Mouse (Mus musculus): Measurements from ENCODE around the gene Adgrg6. TPM values are rescaled to one million over a fixed set of nuclear protein-coding genes. Genes with fewer than 3 reads are reported as not detected.

Adgrg6 gene
- polyA plus RNA-seq (2016; fragmentation: Nextera tagmentation; extraction: Ambion mirVana) = 2.7 and 4.3 TPM in 2 replicates

DNA sequence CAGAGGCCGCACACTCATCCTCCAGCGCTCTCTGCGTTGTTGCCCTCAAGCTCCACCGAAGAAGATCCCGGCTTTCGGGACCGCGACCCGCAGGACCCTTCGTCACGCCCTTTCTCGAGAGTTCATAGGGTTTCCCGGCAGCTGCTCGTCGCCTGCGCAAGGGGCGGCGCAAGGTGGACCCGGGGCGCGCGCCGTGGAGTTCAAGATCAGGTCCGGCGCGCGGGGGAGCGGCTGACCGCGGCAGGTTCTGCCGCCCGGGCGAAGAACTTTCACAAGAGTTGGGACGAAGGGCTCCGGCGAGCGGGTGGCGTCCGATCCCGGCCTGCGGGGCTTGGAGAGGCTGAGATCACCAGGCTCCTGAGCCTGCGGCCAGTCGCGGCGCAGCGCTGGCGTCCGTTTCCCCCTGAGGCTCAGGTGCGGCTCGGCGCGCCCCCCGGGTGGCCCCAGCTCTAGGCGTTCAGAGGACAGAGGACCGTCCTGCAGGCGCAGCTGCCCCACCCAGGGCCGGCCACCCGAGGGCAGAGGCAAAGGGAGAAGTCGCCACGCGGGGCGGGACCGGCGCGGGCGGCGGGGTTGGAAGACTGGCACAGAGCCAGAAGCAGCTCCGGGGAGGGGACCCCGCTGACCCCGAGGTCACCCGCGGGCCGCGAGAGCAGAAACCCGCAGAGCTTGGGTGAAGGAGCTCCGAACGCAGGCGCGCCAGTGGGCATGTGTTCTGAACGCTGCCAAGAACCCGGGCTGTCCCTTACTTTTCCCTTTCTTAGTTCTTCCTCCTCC lies at the start of gene Adgrg6:
Gene Adgrg6, minus strand, starts transcription at position 719 of the 777 bp plus-strand sequence.
- H3K4me2 ChIP-seq (replicated peaks) = peak within 1 kb of the TSS; percentile 100
- no peak within 1 kb of the TSS for H3K27ac ChIP-seq (replicated peaks)
- H3K9ac ChIP-seq (replicated peaks) = peak within 1 kb of the TSS; percentile 71
- WGBS = under 1% methylated on average over 76 of the region's 81 CpGs
- H3K36me3 ChIP-seq = no peaks in the 10 kb centered on the region
- H3K27me3 ChIP-seq = peaks cover 37% of the 10 kb centered on the region
- H3K9me3 ChIP-seq = no peaks in the 10 kb centered on the region
- ATAC-seq (ENCODE audit: low FRiP score, low read depth) = peak; percentile 86
- H3K4me3 ChIP-seq = peak within 1 kb of the TSS; percentile 78
- H3K4me1 ChIP-seq = 0 out of 2 replicates have a peak, but pooled peaks cover 2% of the 10 kb centered on the region

DNA sequence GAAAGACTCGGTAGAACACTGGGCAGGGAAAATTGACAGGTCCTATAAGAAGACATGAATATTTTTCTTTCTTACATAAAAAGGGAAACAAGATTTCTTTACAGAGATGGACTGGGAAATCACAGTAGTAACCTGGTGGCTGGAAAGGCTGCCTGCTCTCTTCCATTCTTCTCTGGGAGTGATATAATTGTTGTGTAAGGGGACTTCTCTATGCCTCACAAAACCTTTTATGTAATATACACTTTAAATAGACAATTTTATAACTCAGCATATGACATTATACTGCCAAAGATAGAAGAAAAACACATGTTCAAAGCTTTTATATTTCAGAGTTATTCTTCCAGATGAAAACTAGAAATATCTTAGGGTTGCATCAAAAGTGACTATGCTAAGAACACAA lies 46.8 kb upstream of the Adgrg6 start:
- Histone ChIP-seq H3K9me3 (no peaks in the 10 kb centered on the region), H3K4me3 (no peak overlapping the region), H3K36me3 (no peaks in the 10 kb centered on the region), H3K4me2 (replicated peaks) (no peak overlapping the region), H3K9ac (replicated peaks) (no peak overlapping the region), H3K27me3 (no peaks in the 10 kb centered on the region), H3K4me1 (no peaks in the 10 kb centered on the region), H3K27ac (replicated peaks) (no peak overlapping the region)
- 89% methylated on average over 1 of the region's 1 CpGs for WGBS
- no peak for ATAC-seq (ENCODE audit: low FRiP score, low read depth)

DNA sequence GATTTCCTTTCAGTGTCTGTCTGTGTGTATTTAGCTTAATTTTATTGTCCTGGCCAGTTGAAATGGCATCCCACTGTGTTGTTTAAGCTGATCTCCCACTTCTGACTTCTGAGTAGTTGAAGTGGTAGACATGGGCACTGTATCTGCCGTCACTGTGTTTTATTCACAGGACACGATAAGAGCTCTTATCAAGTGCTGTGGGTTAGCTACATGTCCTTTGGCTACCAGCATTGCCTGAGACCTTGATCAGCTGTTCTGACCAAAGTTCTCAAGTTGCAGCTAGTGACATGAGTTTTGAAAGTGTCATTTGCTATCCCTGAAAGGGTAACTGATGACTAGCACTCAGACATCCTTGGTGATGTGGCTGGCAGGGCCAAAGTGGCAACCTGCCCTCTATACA lies 45.4 kb upstream of the Adgrg6 start:
- H3K9me3 ChIP-seq = no peaks in the 10 kb centered on the region
- H3K4me3 ChIP-seq = no peak overlapping the region
- no peaks in the 10 kb centered on the region for H3K4me1 ChIP-seq
- H3K27me3 ChIP-seq = no peaks in the 10 kb centered on the region
- H3K4me2 ChIP-seq (replicated peaks) = no peak overlapping the region
- no peak for ATAC-seq (ENCODE audit: low FRiP score, low read depth)
- no peaks in the 10 kb centered on the region for H3K36me3 ChIP-seq
- 93% methylated on average over 2 of the region's 2 CpGs for WGBS
- H3K9ac ChIP-seq (replicated peaks) = no peak overlapping the region
- H3K27ac ChIP-seq (replicated peaks) = no peak overlapping the region

DNA sequence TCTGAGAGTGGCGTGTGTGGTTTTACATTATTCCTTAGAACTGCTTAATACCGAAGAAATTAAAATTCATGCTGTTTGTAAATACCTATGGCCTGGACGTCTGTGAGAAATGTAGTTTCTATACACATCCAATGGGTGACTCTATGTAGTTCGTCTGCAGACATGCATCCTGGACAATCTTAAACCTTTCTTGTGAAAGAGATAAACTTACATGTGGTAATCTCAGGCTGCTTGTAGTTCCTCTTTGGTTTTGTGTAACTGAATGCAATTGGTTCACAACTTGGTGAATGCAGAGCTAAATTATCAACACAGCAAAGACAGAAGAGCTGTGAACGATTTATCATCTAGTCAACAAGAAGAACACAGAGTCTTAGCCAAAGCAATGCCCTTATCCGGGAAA lies 44.2 kb upstream of the Adgrg6 start:
- H3K9me3 ChIP-seq = no peaks in the 10 kb centered on the region
- WGBS = 88% methylated on average over 6 of the region's 6 CpGs
- no peak overlapping the region for H3K4me2 ChIP-seq (replicated peaks)
- H3K4me1 ChIP-seq = no peaks in the 10 kb centered on the region
- no peaks in the 10 kb centered on the region for H3K36me3 ChIP-seq
- no peak overlapping the region for H3K9ac ChIP-seq (replicated peaks)
- no peak overlapping the region for H3K27ac ChIP-seq (replicated peaks)
- H3K4me3 ChIP-seq = no peak overlapping the region
- H3K27me3 ChIP-seq = no peaks in the 10 kb centered on the region
- ATAC-seq (ENCODE audit: low FRiP score, low read depth) = no peak

DNA sequence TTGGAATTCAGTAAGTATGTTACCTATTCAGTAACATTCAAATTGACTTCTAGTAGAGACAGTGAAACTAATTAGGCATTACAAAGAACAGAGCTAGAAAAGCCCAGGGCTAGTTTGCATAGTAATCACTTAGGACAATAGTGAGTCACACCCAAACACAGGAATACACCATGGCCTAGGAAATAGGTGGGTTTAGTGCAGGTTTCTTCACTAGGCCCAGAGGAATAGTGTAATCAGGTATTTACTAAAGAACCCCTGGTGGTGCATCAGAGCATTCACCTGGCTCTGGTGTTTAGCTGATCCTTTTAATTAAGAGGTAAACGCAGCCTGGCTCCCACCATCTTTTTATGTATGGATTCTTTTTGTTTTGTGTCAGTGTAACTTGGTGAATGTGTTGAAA lies 38.0 kb upstream of the Adgrg6 start:
- Histone ChIP-seq H3K4me3 (no peak overlapping the region), H3K4me2 (replicated peaks) (no peak overlapping the region), H3K9ac (replicated peaks) (no peak overlapping the region), H3K9me3 (no peaks in the 10 kb centered on the region), H3K27me3 (no peaks in the 10 kb centered on the region), H3K36me3 (no peaks in the 10 kb centered on the region), H3K27ac (replicated peaks) (no peak overlapping the region), H3K4me1 (no peaks in the 10 kb centered on the region)
- no peak for ATAC-seq (ENCODE audit: low FRiP score, low read depth)
- 90% methylated on average over 1 of the region's 1 CpGs for WGBS

DNA sequence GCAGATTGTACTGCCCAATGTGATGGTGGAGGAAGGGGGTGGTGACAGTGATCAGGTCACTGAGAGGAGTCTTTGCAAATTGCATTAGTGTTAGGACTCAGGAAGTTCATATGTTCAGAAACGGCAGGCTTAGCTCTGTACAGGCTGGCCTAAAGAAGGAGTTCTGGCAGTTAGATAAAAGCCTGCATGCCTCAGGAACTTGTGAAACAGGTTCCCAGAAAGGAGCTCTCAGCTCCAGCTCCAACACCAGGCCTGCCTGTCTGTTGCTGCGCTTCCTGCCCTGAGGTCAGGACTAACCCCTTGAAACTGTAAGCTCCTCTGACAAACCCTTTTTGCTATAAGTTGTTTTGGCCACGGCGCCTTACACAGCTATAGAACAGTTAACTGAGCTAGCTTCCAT lies 28.8 kb upstream of the Adgrg6 start:
- no peak for ATAC-seq (ENCODE audit: low FRiP score, low read depth)
- Histone ChIP-seq H3K9me3 (no peaks in the 10 kb centered on the region), H3K4me1 (0 out of 2 replicates have a peak, but pooled peaks cover 7% of the 10 kb centered on the region), H3K36me3 (no peaks in the 10 kb centered on the region), H3K4me2 (replicated peaks) (no peak overlapping the region), H3K27me3 (no peaks in the 10 kb centered on the region), H3K9ac (replicated peaks) (no peak overlapping the region), H3K27ac (replicated peaks) (no peak overlapping the region), H3K4me3 (no peak overlapping the region)
- WGBS = 90% methylated on average over 4 of the region's 4 CpGs

DNA sequence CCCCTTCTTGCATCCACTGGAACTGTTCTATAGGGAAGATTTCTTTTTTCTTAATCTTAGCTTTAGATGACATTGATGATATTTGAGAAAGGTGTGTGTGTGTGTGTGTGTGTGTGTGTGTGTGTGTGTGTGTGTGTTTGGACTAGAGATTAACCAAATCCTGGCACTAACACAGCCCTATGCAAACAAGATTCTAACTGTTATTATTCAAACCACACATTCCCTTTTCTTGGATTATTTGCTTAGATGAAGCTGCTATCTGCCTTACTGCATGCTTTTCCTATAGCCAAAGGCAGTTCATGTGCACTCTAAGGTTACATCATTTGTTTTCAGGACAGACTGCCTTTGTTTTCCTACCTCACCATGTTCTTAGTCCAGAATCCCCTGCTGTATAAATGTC lies 25.7 kb upstream of the Adgrg6 start:
- Histone ChIP-seq H3K9me3 (no peaks in the 10 kb centered on the region), H3K27me3 (no peaks in the 10 kb centered on the region), H3K27ac (replicated peaks) (no peak overlapping the region), H3K4me2 (replicated peaks) (no peak overlapping the region), H3K9ac (replicated peaks) (no peak overlapping the region), H3K4me1 (0 out of 2 replicates have a peak, but pooled peaks cover 7% of the 10 kb centered on the region), H3K4me3 (no peak overlapping the region), H3K36me3 (no peaks in the 10 kb centered on the region)
- ATAC-seq (ENCODE audit: low FRiP score, low read depth) = no peak

DNA sequence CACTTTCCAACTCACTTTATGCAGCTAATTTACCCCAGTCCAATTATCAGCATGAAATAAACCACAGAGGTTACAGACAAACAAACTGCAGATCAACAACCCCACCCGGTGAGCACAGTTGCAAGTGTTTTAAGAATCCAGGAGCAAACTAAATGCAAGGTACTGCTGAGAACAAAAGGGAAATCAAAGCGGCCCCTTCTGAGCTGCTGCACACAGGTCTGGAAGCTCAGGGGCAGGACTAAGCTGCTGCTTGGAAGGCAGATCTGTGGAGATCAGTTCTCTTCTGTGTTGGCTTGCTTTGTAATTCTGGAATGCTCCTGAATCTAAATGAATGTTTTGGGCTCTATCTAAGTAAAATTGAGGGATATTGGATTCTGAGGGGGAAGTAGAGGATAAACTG lies 25.2 kb upstream of the Adgrg6 start:
- H3K27me3 ChIP-seq = no peaks in the 10 kb centered on the region
- no peak overlapping the region for H3K9ac ChIP-seq (replicated peaks)
- H3K4me1 ChIP-seq = 0 out of 2 replicates have a peak, but pooled peaks cover 7% of the 10 kb centered on the region
- ATAC-seq (ENCODE audit: low FRiP score, low read depth) = no peak
- no peaks in the 10 kb centered on the region for H3K9me3 ChIP-seq
- H3K4me3 ChIP-seq = no peak overlapping the region
- H3K36me3 ChIP-seq = no peaks in the 10 kb centered on the region
- no peak overlapping the region for H3K27ac ChIP-seq (replicated peaks)
- 8% methylated on average over 2 of the region's 2 CpGs for WGBS
- H3K4me2 ChIP-seq (replicated peaks) = no peak overlapping the region

DNA sequence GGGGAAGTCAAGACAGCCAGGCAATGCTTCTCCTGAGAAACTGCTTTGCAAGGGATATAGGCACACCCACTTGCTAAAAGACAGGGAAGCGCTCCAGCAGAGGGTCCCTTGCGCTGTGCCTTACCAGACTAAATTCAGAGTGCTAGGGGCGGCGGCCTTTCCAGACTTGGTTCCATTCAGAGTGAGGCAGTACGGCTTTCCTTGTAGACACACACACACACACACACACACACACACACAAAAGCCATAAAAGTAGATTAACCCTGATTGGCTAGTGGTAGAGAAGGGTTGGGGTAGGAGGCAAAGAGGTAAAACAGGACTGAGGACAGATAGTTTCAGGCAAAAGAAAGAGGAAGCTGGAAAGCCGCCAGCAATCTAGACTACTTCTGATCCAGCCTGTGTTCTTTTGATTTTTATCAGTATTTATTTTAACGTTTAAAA lies 672 bp upstream of the Adgrg6 start:
- Histone ChIP-seq H3K4me1 (0 out of 2 replicates have a peak, but pooled peaks cover 2% of the 10 kb centered on the region), H3K9ac (replicated peaks) (no peak overlapping the region), H3K9me3 (no peaks in the 10 kb centered on the region), H3K4me3 (no peak overlapping the region), H3K27ac (replicated peaks) (no peak overlapping the region), H3K4me2 (replicated peaks) (peak overlapping the region; percentile 100), H3K27me3 (peaks cover 37% of the 10 kb centered on the region), H3K36me3 (no peaks in the 10 kb centered on the region)
- WGBS = 31% methylated on average over 7 of the region's 7 CpGs
- ATAC-seq (ENCODE audit: low FRiP score, low read depth) = peak; percentile 25; the same call in 1 of the 2 replicates

DNA sequence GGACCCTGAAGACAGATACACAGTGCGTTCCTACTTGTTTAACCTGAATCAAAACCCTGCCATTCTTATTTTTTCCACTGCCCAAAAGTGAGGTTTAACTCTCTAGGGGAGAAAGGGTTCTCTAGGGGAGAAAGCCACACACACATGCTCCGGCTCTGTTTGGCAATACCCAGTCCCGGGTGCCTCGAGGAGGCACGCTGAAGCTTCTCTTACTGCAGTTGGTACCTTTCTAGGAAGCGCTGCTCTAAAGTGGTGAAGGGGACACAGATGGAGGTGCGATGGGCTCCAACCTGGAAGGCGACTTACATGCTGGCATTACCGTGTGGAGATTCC lies 885 bp downstream of the Adgrg6 start:
- ATAC-seq (ENCODE audit: low FRiP score, low read depth) = peak; percentile 38; the same call in 1 of the 2 replicates
- no peaks in the 10 kb centered on the region for H3K9me3 ChIP-seq
- H3K9ac ChIP-seq (replicated peaks) = peak overlapping the region; percentile 71; the same call in 1 of the 2 replicates
- no peak overlapping the region for H3K27ac ChIP-seq (replicated peaks)
- peaks cover 37% of the 10 kb centered on the region for H3K27me3 ChIP-seq
- no peaks in the 10 kb centered on the region for H3K36me3 ChIP-seq
- H3K4me3 ChIP-seq = peak overlapping the region; percentile 78
- peak overlapping the region; percentile 100 for H3K4me2 ChIP-seq (replicated peaks)
- 0 out of 2 replicates have a peak, but pooled peaks cover 2% of the 10 kb centered on the region for H3K4me1 ChIP-seq
- WGBS = 8% methylated on average over 9 of the region's 9 CpGs

DNA sequence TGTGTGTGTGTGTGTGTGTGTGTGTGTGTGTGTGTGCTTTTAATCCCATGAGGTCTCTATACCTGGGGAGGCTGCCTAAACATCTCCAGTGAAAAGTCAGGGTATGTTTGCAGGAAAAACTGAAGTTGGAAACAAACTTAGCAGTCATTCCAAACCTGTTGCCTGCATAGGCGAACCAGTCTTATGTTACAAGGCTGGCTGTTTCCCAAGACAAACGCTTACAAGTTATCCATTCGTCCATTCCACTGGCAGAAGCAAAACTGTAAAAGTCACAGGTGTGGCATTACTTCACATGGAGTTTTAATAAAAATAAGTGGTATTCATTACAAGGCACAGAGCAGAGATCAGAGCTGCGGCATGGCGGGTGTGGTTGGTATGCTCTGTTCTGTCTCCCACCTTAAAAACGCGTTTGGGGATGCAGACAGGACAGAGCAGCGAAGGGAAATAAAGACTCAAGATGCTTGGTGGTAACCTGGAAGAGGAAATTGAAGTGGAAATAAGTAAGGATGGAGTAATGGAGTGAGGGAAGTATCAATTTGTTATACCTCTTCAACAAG lies 1.9 kb downstream of the Adgrg6 start:
- peaks cover 37% of the 10 kb centered on the region for H3K27me3 ChIP-seq
- H3K4me3 ChIP-seq = no peak overlapping the region
- no peak for ATAC-seq (ENCODE audit: low FRiP score, low read depth)
- H3K4me2 ChIP-seq (replicated peaks) = no peak overlapping the region
- H3K27ac ChIP-seq (replicated peaks) = no peak overlapping the region
- no peaks in the 10 kb centered on the region for H3K9me3 ChIP-seq
- WGBS = 82% methylated on average over 8 of the region's 8 CpGs
- H3K4me1 ChIP-seq = 0 out of 2 replicates have a peak, but pooled peaks cover 2% of the 10 kb centered on the region
- H3K9ac ChIP-seq (replicated peaks) = no peak overlapping the region
- H3K36me3 ChIP-seq = no peaks in the 10 kb centered on the region

DNA sequence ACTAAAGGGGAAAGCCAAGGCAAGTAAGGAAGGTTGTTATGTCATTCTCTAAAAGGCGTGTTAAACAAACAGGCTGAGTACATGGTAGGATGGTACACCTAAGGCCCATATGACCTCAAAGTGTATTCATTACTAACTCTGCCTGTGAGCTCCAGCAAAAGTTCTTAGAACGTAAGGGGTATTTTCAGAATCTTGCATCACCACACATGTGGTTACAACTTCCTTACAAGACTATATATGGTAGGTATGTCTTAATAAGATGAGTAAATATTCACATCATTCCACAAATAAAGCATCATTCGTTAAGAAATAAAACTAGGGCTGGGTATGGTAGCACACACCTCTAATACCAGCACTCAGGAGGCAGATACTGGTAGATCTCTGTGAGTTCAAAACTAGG lies 8.4 kb downstream of the Adgrg6 start:
- 88% methylated on average over 3 of the region's 3 CpGs for WGBS
- no peak for ATAC-seq (ENCODE audit: low FRiP score, low read depth)
- H3K36me3 ChIP-seq = no peaks in the 10 kb centered on the region

More for the DNA sequence above, 8.4 kb downstream of the Adgrg6 start:
- no peak overlapping the region for H3K4me3 ChIP-seq
- H3K4me2 ChIP-seq (replicated peaks) = no peak overlapping the region
- no peak overlapping the region for H3K27ac ChIP-seq (replicated peaks)
- no peaks in the 10 kb centered on the region for H3K4me1 ChIP-seq
- no peak overlapping the region for H3K9ac ChIP-seq (replicated peaks)
- H3K27me3 ChIP-seq = no peaks in the 10 kb centered on the region; the same call in 1 of the 2 replicates
- H3K9me3 ChIP-seq = no peaks in the 10 kb centered on the region
